Mouse (Mus musculus): ENCODE data around the gene Zdhhc15. TPM values are rescaled to one million over a fixed set of nuclear protein-coding genes. Genes with fewer than 3 reads are reported as not detected.

Zdhhc15 gene
- polyA plus RNA-seq, 1 experiment from 2014 or later = 8.1 TPM

- H3K27ac ChIP-seq (ENCODE audit: low read length) = no peak overlapping the region
- ATAC-seq (ENCODE audit: insufficient read depth, low FRiP score) = no peak
- no peak overlapping the region for H3K4me3 ChIP-seq (replicated peaks; ENCODE audit: low read length)
Measured at GRCm38 (mm10) chrX:104567497-104567896, 103.4 kb downstream of the Zdhhc15 start.

GRCm38 (mm10) chrX:104545283-104545682, 125.6 kb downstream of the Zdhhc15 start:
- Histone ChIP-seq H3K4me1 (ENCODE audit: control insufficient read depth, insufficient read depth, low read length) (no peaks in the 10 kb centered on the region), H3K4me2 (ENCODE audit: low read depth, low read length) (no peak overlapping the region), H3K27me3 (ENCODE audit: control insufficient read depth, insufficient read depth, low read length) (no peaks in the 10 kb centered on the region), H3K4me3 (replicated peaks; ENCODE audit: low read length) (no peak overlapping the region), H3K27ac (ENCODE audit: low read length) (no peak overlapping the region), H3K36me3 (ENCODE audit: control insufficient read depth, insufficient read depth, low read length) (no peaks in the 10 kb centered on the region), H3K9ac (ENCODE audit: low read length) (no peak overlapping the region), H3K9me3 (replicated peaks; ENCODE audit: control insufficient read depth, low read length) (no peaks in the 10 kb centered on the region)
- WGBS = 93% methylated on average over 1 of the region's 1 CpGs
- ATAC-seq (ENCODE audit: insufficient read depth, low FRiP score) = no peak

More at GRCm38 (mm10) chrX:104567497-104567896, 103.4 kb downstream of the Zdhhc15 start:
- H3K36me3 ChIP-seq (ENCODE audit: control insufficient read depth, insufficient read depth, low read length) = no peaks in the 10 kb centered on the region
- 50% methylated on average over 3 of the region's 3 CpGs for WGBS
- H3K9ac ChIP-seq (ENCODE audit: low read length) = no peak overlapping the region
- no peaks in the 10 kb centered on the region; the same call in 1 of the 2 replicates for H3K27me3 ChIP-seq (ENCODE audit: control insufficient read depth, insufficient read depth, low read length)
- H3K4me2 ChIP-seq (ENCODE audit: low read depth, low read length) = no peak overlapping the region
- no peaks in the 10 kb centered on the region for H3K9me3 ChIP-seq (replicated peaks; ENCODE audit: control insufficient read depth, low read length)
- H3K4me1 ChIP-seq (ENCODE audit: control insufficient read depth, insufficient read depth, low read length) = no peaks in the 10 kb centered on the region

DNA sequence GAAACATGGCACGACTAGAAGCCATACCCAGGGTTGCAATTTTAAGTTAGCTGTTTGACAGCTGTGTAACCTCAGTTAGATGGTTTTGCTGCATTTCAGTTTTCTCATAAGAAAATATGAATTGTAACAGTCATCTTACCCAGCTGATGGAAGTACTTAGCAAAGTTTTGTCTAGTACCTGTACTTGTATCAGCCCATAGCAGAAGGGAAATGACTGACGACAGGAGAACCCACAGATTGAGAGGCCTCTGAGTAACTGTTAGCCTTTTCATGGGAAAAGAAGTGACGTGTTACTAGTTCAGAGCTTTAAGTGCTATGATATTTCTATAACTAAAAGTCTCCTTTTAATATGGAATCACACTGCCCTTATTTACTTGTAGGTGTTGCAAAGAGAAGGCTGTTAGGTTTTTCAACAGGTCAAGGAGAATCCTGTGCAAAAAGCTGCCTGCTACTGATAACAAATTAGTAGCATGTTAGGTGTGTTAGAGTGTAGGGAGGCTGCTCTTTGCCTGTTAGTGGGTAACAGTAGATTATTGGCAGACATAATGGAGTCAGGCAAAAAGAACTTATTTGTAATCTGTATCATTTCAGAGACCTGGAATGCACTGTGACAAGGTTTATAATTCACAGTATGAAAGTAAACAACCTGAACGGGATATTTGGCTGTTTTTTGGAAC, 126.8 kb downstream of the Zdhhc15 start:
- Histone ChIP-seq H3K4me1 (ENCODE audit: control insufficient read depth, insufficient read depth, low read length) (no peaks in the 10 kb centered on the region), H3K4me3 (replicated peaks; ENCODE audit: low read length) (no peak overlapping the region), H3K9ac (ENCODE audit: low read length) (no peak overlapping the region), H3K27ac (ENCODE audit: low read length) (no peak overlapping the region), H3K27me3 (ENCODE audit: control insufficient read depth, insufficient read depth, low read length) (no peaks in the 10 kb centered on the region; the same call in 1 of the 2 replicates), H3K36me3 (ENCODE audit: control insufficient read depth, insufficient read depth, low read length) (no peaks in the 10 kb centered on the region), H3K4me2 (ENCODE audit: low read depth, low read length) (no peak overlapping the region), H3K9me3 (replicated peaks; ENCODE audit: control insufficient read depth, low read length) (no peaks in the 10 kb centered on the region)
- no peak for ATAC-seq (ENCODE audit: insufficient read depth, low FRiP score)
- 74% methylated on average over 4 of the region's 4 CpGs for WGBS

GRCm38 (mm10) chrX:104542635-104543034, 128.2 kb downstream of the Zdhhc15 start:
- Histone ChIP-seq H3K4me2 (ENCODE audit: low read depth, low read length) (no peak overlapping the region), H3K27me3 (ENCODE audit: control insufficient read depth, insufficient read depth, low read length) (no peaks in the 10 kb centered on the region; the same call in 1 of the 2 replicates), H3K9ac (ENCODE audit: low read length) (no peak overlapping the region), H3K4me1 (ENCODE audit: control insufficient read depth, insufficient read depth, low read length) (no peaks in the 10 kb centered on the region), H3K4me3 (replicated peaks; ENCODE audit: low read length) (no peak overlapping the region), H3K36me3 (ENCODE audit: control insufficient read depth, insufficient read depth, low read length) (no peaks in the 10 kb centered on the region), H3K27ac (ENCODE audit: low read length) (no peak overlapping the region), H3K9me3 (replicated peaks; ENCODE audit: control insufficient read depth, low read length) (no peaks in the 10 kb centered on the region)
- 88% methylated on average over 4 of the region's 4 CpGs for WGBS
- no peak for ATAC-seq (ENCODE audit: insufficient read depth, low FRiP score)

DNA sequence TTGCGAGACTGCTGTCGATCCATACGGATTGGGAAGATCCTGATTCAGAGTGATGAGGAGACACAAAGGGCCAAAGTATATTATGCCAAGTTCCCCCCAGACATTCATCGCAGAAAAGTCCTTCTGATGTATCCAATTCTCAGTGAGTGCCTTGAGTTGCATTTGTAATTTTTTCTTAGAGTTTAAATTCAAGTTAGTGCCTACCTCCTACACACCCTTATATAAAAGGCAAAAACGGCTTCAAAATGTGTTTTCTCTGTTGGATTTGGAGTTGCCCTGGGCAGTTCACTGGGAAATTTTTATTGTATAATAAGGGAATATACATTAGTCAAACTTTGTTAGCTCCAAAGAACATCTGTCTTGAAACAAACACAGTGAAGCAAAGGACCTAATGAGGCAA, 169.1 kb downstream of the Zdhhc15 start:
- H3K36me3 ChIP-seq (ENCODE audit: control insufficient read depth, insufficient read depth, low read length) = no peaks in the 10 kb centered on the region
- WGBS = 89% methylated on average over 5 of the region's 5 CpGs
- no peak for ATAC-seq (ENCODE audit: insufficient read depth, low FRiP score)

GRCm38 (mm10) chrX:104489626-104490355, 181.1 kb downstream of the Zdhhc15 start:
- H3K27me3 ChIP-seq (ENCODE audit: control insufficient read depth, insufficient read depth, low read length) = peaks cover 2% of the 10 kb centered on the region; the same call in 1 of the 2 replicates
- H3K9me3 ChIP-seq (replicated peaks; ENCODE audit: control insufficient read depth, low read length) = no peaks in the 10 kb centered on the region
- no peak overlapping the region for H3K27ac ChIP-seq (ENCODE audit: low read length)
- no peaks in the 10 kb centered on the region for H3K4me1 ChIP-seq (ENCODE audit: control insufficient read depth, insufficient read depth, low read length)
- H3K4me3 ChIP-seq (replicated peaks; ENCODE audit: low read length) = no peak overlapping the region
- no peak for ATAC-seq (ENCODE audit: insufficient read depth, low FRiP score)
- no peak overlapping the region for H3K9ac ChIP-seq (ENCODE audit: low read length)
- H3K4me2 ChIP-seq (ENCODE audit: low read depth, low read length) = no peak overlapping the region
- no peaks in the 10 kb centered on the region for H3K36me3 ChIP-seq (ENCODE audit: control insufficient read depth, insufficient read depth, low read length)
- 48% methylated on average over 4 of the region's 4 CpGs for WGBS

More for the DNA sequence above, 169.1 kb downstream of the Zdhhc15 start:
- Histone ChIP-seq H3K9ac (ENCODE audit: low read length) (no peak overlapping the region), H3K9me3 (replicated peaks; ENCODE audit: control insufficient read depth, low read length) (no peaks in the 10 kb centered on the region), H3K4me3 (replicated peaks; ENCODE audit: low read length) (no peak overlapping the region), H3K27me3 (ENCODE audit: control insufficient read depth, insufficient read depth, low read length) (no peaks in the 10 kb centered on the region; the same call in 1 of the 2 replicates), H3K27ac (ENCODE audit: low read length) (no peak overlapping the region), H3K4me1 (ENCODE audit: control insufficient read depth, insufficient read depth, low read length) (no peaks in the 10 kb centered on the region), H3K4me2 (ENCODE audit: low read depth, low read length) (no peak overlapping the region)

- Histone ChIP-seq H3K27me3 (ENCODE audit: control insufficient read depth, insufficient read depth, low read length) (peaks cover 2% of the 10 kb centered on the region; the same call in 1 of the 2 replicates), H3K4me1 (ENCODE audit: control insufficient read depth, insufficient read depth, low read length) (no peaks in the 10 kb centered on the region), H3K9ac (ENCODE audit: low read length) (no peak overlapping the region), H3K27ac (ENCODE audit: low read length) (no peak overlapping the region), H3K4me3 (replicated peaks; ENCODE audit: low read length) (no peak overlapping the region), H3K4me2 (ENCODE audit: low read depth, low read length) (no peak overlapping the region), H3K36me3 (ENCODE audit: control insufficient read depth, insufficient read depth, low read length) (no peaks in the 10 kb centered on the region), H3K9me3 (replicated peaks; ENCODE audit: control insufficient read depth, low read length) (no peaks in the 10 kb centered on the region)
- WGBS = 80% methylated on average over 4 of the region's 4 CpGs
- ATAC-seq (ENCODE audit: insufficient read depth, low FRiP score) = no peak
Measured at GRCm38 (mm10) chrX:104488870-104489467, 181.9 kb downstream of the Zdhhc15 start.

DNA sequence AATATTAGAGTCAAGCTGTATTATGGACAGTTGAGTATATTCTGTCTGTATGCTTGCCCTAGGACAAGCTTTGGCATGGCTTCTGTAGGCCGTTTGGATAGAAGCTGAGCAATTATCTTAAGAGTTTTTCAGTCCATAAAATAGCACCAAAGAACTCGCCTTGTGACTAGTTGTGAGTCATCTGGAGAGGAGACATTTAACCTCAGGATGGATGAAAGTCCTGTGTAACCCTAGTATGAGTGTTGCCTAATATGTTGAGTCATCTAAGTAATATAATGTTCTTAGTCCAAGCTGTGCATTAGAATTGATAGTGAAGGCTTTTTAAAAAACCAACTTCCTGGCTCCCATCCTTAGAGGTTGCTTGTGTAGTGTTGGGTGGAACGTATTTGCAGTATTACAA, 182.8 kb downstream of the Zdhhc15 start:
- no peaks in the 10 kb centered on the region for H3K4me1 ChIP-seq (ENCODE audit: control insufficient read depth, insufficient read depth, low read length)
- no peak for ATAC-seq (ENCODE audit: insufficient read depth, low FRiP score)
- H3K4me3 ChIP-seq (replicated peaks; ENCODE audit: low read length) = no peak overlapping the region
- no peaks in the 10 kb centered on the region for H3K36me3 ChIP-seq (ENCODE audit: control insufficient read depth, insufficient read depth, low read length)
- peaks cover 2% of the 10 kb centered on the region; the same call in 1 of the 2 replicates for H3K27me3 ChIP-seq (ENCODE audit: control insufficient read depth, insufficient read depth, low read length)
- H3K27ac ChIP-seq (ENCODE audit: low read length) = no peak overlapping the region
- H3K4me2 ChIP-seq (ENCODE audit: low read depth, low read length) = no peak overlapping the region
- H3K9me3 ChIP-seq (replicated peaks; ENCODE audit: control insufficient read depth, low read length) = no peaks in the 10 kb centered on the region
- 62% methylated on average over 3 of the region's 3 CpGs for WGBS
- no peak overlapping the region for H3K9ac ChIP-seq (ENCODE audit: low read length)
